Mouse (Mus musculus): ENCODE results near the gene Irf7.

GRCm38 (mm10) chr7:141315974-141316373 is 49.7 kb upstream of the Irf7 start:
- TF ChIP-seq CTCF (IDR thresholded peaks at IDR 0.05; ENCODE audit: extremely low read depth, insufficient read depth, insufficient read length, insufficient replicate concordance) (peak; percentile 49; the same call in 1 of the 2 replicates), POLR2A (IDR thresholded peaks at IDR 0.05; ENCODE audit: low read depth, low read length) (no peak)

Data from spleen, adult 2 months (tissue).